Mouse (Mus musculus): ENCODE measurements at regions not wholly inside any gene's neighbourhood (a gene's known extent, or its start where the extent isn't known, plus 50 kb on each side); places are given as distances from the start of the nearest gene placed in this dataset.

GRCm38 (mm10) chr1:75888499-75889208, 342.6 kb downstream of the Slc4a3 start:
- no peak for DNase-seq (ENCODE audit: extremely low read depth, low read depth, low spot score)

- DNase-seq (ENCODE audit: extremely low read depth, low read depth, low spot score), result no peak
These were observed 344.0 kb downstream of the Slc4a3 start for GRCm38 (mm10) chr1:75889847-75890591.

- DNase-seq (ENCODE audit: extremely low read depth, low read depth, low spot score), result no peak
These were observed 344.7 kb downstream of the Slc4a3 start for GRCm38 (mm10) chr1:75890636-75891276.

GRCm38 (mm10) chr1:75895550-75895949, 349.5 kb downstream of the Slc4a3 start:
- DNase-seq (ENCODE audit: extremely low read depth, low read depth, low spot score), result no peak

DNA sequence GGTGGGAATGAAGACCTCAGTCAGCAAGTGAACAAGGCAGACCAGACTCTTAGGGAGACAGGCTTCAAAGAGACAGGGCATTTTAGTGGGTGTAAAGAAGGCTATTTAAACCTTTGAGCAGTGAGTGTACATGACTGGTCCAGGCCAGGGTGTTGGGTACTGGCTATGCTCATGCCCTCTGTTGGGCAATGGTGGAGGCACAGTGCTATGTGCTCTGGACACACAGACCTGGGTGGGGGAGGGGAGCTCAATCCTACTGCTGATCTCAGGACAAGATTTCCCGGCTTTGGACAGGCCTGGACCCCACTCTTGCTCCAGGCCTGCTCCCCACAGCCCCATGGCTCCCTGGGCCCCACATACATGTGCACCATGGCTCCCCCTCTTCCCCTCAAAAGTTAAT, 355.1 kb downstream of the Slc4a3 start:
- DNase-seq (ENCODE audit: extremely low read depth, low read depth, low spot score), result no peak

DNA sequence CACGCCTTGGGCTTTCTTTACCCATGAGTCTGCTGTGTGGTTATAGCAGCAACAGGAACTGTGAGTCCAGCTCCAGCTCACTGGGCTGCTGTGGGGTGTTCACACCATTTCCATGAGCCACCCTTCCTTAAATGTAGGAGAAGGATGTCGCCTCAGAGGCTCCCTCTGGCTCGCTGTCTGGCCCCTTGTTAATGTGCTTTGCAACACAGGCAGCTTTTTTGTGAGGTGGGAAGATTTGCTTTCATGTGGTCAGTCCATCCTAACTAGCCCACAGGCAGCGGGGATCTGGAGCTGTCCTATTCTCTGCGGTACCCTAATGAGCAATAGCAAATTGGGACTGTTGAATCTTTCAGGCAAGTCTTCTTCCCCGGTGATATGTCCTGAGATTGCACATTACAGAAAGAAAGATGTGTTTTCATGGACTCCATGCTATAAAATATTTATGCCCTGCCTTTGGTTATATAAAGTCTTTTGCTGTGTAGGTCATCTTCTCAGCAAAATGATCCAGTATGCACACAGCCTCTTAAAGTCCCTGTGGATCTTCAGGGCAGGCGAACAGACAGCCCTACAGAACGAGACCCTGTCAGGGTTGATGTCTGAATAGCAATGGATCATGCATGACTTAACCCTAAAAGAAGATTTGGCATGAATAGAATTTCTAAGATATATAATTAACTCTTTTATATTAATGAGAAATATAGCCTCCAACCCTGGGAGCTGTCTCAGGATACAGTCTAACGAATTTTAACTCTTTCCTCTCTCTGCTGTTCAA, 359.8 kb downstream of the Slc4a3 start:
- no peak for DNase-seq (ENCODE audit: extremely low read depth, low read depth, low spot score)

DNA sequence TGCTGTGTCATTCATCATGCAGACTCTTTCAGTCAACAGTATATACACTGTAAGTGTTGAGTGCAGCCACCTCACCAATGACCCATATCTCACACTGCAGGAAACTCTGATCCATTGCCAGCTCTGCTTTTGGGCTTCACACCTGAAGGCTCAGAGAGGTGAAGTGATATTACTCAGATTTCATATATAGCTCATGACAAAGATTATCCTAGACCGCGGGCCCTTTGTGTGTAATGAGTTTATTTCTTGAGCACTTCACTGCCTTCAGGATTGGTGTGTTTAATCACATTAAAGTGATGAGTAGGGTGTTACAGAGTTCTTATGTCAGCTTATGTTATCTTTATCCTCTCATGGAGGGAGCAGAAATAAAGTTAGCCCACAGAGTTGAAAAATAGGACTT, 369.2 kb downstream of the Slc4a3 start:
- DNase-seq (ENCODE audit: extremely low read depth, low read depth, low spot score), result no peak

DNA sequence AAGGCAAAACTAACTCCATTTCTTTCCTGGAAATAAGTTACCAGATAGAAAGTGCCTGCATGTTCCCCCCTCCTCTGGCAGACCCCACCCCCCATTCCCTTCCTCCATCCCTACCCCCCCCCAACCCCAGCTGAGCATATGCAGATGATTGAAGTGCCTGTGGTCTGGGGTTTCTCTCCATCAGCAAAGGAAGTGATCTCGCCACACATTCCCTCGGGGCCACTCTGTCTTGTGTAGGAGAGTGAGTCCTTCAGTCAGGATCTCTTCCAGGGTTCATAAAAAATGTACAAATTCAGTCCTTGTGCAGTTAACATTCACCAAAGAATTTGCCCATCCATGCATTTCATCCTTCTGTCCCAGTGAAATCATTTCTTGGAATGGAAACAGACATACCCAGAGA, 370.1 kb downstream of the Slc4a3 start:
- DNase-seq (ENCODE audit: extremely low read depth, low read depth, low spot score), result no peak

DNA sequence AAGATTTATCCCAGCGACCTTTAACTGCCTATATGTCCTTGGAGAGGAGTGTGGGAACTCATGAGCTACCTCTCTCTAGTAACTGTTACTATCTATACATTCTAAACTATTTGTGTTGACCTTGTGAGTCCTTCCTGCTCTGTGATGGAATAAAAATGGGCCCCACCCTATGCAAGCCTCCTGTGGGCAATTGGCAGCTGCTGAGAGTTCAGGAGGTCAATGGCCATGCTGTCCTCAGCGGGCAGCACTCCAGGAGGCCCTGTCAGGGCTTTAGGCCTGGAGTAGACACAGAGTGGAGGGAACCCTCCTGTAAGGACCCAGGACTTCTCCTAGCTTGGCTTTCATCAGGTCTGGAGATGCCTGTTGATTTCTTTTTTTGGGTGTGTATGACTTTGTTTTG, 373.1 kb downstream of the Slc4a3 start:
- no peak for DNase-seq (ENCODE audit: extremely low read depth, low read depth, low spot score)

DNA sequence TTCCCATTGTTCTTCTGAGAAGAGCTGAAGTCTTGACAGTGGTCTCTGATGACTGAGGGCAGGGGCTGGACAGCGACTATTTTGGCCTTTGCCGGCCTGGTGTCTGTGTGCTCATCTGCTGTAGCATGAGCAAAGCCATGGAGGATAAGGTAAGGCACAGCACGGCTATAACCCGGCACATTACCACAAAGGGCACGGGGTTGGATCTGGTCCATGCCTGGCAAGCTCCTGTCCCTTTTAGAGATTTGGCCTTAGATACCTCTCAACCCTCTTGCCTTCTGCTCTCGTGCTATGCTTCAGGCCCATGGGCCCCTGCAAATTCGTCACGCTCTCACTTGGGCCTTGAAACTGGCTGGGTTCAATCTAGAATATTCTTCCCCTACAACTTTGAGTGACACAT, 379.0 kb downstream of the Slc4a3 start:
- no peak for DNase-seq (ENCODE audit: extremely low read depth, low read depth, low spot score)

GRCm38 (mm10) chr1:75925802-75926201, 379.7 kb downstream of the Slc4a3 start:
- DNase-seq (ENCODE audit: extremely low read depth, low read depth, low spot score), result no peak

DNA sequence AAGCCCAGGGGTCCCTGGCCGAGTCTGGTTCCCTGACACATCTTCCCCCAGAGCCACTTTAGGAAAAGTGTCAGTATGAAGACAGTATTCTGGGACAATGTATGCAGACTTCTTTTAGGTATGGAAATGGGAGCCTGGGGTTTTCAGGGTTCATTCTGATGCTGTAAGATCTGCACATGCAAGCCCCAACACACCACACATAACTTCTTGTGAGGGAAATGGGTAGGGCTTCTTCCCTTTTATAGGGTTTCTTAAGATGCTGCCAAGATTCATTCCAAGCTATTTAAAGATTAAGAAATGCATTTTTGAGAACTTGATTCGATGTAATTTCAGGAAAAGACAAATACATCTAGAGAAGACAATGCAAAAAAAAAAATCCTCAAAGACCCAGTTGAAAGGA, 385.8 kb downstream of the Slc4a3 start:
- DNase-seq (ENCODE audit: extremely low read depth, low read depth, low spot score), result no peak

- DNase-seq (ENCODE audit: extremely low read depth, low read depth, low spot score), result no peak
These were observed 387.8 kb downstream of the Slc4a3 start for GRCm38 (mm10) chr1:75933831-75934230.

- DNase-seq (ENCODE audit: extremely low read depth, low read depth, low spot score), result no peak
These were observed 388.7 kb downstream of the Slc4a3 start for GRCm38 (mm10) chr1:75934761-75935160.

- no peak for DNase-seq (ENCODE audit: extremely low read depth, low read depth, low spot score)
These were observed 389.8 kb downstream of the Slc4a3 start for GRCm38 (mm10) chr1:75935866-75936265.

- no peak for DNase-seq (ENCODE audit: extremely low read depth, low read depth, low spot score)
These were observed 390.5 kb downstream of the Slc4a3 start for GRCm38 (mm10) chr1:75936596-75936995.

GRCm38 (mm10) chr1:75937331-75937730, 391.3 kb downstream of the Slc4a3 start:
- DNase-seq (ENCODE audit: extremely low read depth, low read depth, low spot score), result no peak

GRCm38 (mm10) chr1:75946290-75946839, 400.3 kb downstream of the Slc4a3 start:
- DNase-seq (ENCODE audit: extremely low read depth, low read depth, low spot score), result no peak

GRCm38 (mm10) chr1:75978203-75978986, 432.3 kb downstream of the Slc4a3 start:
- no peak for DNase-seq (ENCODE audit: extremely low read depth, low read depth, low spot score)

DNA sequence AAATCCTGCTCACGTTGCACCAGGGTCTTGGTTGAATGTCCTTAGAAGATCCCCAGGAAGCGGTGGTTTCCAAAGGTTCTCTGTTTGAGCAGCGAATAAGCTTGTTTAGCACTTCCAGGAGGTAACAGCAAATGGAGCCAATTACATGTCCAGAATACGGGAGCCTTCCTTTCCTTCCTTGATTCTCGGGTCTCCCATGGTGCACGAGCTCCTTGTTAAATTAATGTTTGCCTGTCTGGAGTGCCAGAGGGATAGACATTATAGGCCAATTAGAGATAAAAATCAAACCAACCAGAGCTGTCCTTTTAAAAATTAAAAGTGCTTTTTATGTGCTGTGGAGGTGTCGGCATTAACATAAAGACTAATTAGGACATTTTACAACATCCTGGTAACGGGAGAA, 437.0 kb downstream of the Slc4a3 start:
- no peak for DNase-seq (ENCODE audit: extremely low read depth, low read depth, low spot score)
